Mouse (Mus musculus): ENCODE data around the gene Kazn. TPM values are rescaled to one million over a fixed set of nuclear protein-coding genes. Genes with fewer than 3 reads are reported as not detected.

Gene Kazn
- polyA plus RNA-seq, 1 experiment from 2014 or later: 4.2 TPM

DNA sequence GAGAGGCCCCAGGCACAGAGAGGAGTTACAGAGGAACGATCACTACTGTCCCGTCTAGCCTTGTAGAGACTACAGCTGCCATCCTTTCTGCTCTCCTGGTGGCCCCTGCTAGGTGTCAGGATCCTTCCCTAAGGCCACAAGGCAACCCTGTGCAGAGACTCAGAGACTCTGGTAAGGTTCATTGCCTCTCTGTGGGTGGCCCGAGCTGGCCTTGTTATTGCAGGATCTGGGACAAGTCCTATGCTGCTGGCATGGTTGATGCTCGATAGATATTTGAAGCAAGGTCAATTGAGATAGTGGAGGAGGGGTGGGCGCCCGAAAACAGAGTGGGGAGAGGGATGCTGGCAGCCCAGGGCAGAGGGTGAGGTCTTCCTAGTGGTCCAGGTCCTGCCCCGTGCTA lies 23.4 kb downstream of the Kazn start:
- ATAC-seq (ENCODE audit: insufficient number of reproducible peaks, insufficient read depth, low FRiP score, low read depth): no peak
- Histone ChIP-seq H3K9ac (ENCODE audit: low read length) (no peak overlapping the region), H3K4me1 (ENCODE audit: control insufficient read depth in 2 of 2, insufficient read depth in 2 of 2, low read length in 2 of 2) (peaks cover 10 to 12% of the 10 kb centered on the region in 2 experiments), H3K27me3 (ENCODE audit: control insufficient read depth, insufficient read depth, low read length) (no peaks in the 10 kb centered on the region), H3K4me3 (ENCODE audit: control insufficient read depth in 1 of 2, insufficient read depth in 1 of 2, low read depth in 1 of 2, low read length in 2 of 2) (no peak overlapping the region), H3K27ac (replicated peaks in 1 of 2; ENCODE audit: control insufficient read depth in 1 of 2, insufficient read depth in 1 of 2, low read depth in 2 of 2, low read length in 2 of 2) (no peak overlapping the region), H3K9me3 (ENCODE audit: control insufficient read depth, low read length) (no peaks in the 10 kb centered on the region), H3K4me2 (ENCODE audit: low read length) (no peak overlapping the region), H3K36me3 (ENCODE audit: control insufficient read depth, insufficient read depth, low read length) (no peaks in the 10 kb centered on the region)
- WGBS: 83% methylated on average over 7 of the region's 7 CpGs

DNA sequence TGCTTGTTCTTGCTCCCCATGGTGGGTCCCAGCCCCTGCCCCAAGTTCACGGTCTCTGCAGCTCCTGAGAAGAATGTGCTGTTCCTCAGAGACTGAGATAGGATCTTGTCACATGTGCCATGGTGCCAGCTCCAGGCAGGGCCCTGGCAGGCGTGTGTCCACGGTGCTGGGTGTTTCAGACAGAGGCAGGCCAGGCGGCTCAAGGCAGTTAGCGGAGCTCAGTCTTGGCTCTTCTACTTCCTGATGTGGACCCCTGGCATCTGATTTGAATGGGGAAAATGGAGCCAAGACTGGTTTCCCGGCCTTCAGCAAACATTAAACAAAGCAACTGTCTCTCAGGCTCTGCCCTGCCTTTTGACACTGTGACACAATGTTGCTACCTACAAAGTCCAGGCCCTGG lies 24.7 kb downstream of the Kazn start:
- no peak overlapping the region for H3K9ac ChIP-seq (ENCODE audit: low read length)
- WGBS: 50% methylated on average over 6 of the region's 6 CpGs
- no peak overlapping the region for H3K27ac ChIP-seq (replicated peaks in 1 of 2; ENCODE audit: control insufficient read depth in 1 of 2, insufficient read depth in 1 of 2, low read depth in 2 of 2, low read length in 2 of 2)

DNA sequence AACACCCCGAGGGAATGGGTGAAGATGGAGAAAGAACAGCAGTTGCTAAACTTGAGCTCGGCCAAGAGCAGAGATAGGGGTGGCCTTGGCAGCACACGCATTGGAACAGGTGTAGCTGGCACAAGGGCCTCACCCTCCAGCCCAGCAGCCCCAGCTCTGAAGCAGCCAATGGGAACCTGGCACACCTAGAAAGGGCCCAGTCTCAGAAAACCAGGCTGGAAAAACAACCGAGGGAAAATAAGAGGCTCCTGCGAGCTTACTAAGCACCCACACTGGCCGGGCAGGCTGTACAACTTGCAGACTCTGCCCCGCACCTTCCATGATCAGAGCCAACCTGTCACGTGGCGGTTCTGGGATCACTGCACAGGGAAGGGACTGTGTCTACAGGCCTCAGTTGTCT lies 26.8 kb downstream of the Kazn start:
- peaks cover 12% of the 10 kb centered on the region in 2 experiments for H3K4me1 ChIP-seq (ENCODE audit: control insufficient read depth in 2 of 2, insufficient read depth in 2 of 2, low read length in 2 of 2)
- H3K36me3 ChIP-seq (ENCODE audit: control insufficient read depth, insufficient read depth, low read length): no peaks in the 10 kb centered on the region
- H3K4me2 ChIP-seq (ENCODE audit: low read length): no peak overlapping the region
- no peak overlapping the region for H3K9ac ChIP-seq (ENCODE audit: low read length)
- H3K27ac ChIP-seq (replicated peaks in 1 of 2; ENCODE audit: control insufficient read depth in 1 of 2, insufficient read depth in 1 of 2, low read depth in 2 of 2, low read length in 2 of 2): no peak overlapping the region
- H3K27me3 ChIP-seq (ENCODE audit: control insufficient read depth, insufficient read depth, low read length): no peaks in the 10 kb centered on the region
- no peak overlapping the region for H3K4me3 ChIP-seq (ENCODE audit: control insufficient read depth in 1 of 2, insufficient read depth in 1 of 2, low read depth in 1 of 2, low read length in 2 of 2)
- H3K9me3 ChIP-seq (ENCODE audit: control insufficient read depth, low read length): no peaks in the 10 kb centered on the region
- WGBS: 80% methylated on average over 9 of the region's 9 CpGs
- ATAC-seq (ENCODE audit: insufficient number of reproducible peaks, insufficient read depth, low FRiP score, low read depth): no peak

More for the DNA sequence above, 24.7 kb downstream of the Kazn start:
- peaks cover 10 to 12% of the 10 kb centered on the region in 2 experiments for H3K4me1 ChIP-seq (ENCODE audit: control insufficient read depth in 2 of 2, insufficient read depth in 2 of 2, low read length in 2 of 2)
- no peaks in the 10 kb centered on the region for H3K36me3 ChIP-seq (ENCODE audit: control insufficient read depth, insufficient read depth, low read length)
- H3K9me3 ChIP-seq (ENCODE audit: control insufficient read depth, low read length): no peaks in the 10 kb centered on the region
- H3K4me3 ChIP-seq (ENCODE audit: control insufficient read depth in 1 of 2, insufficient read depth in 1 of 2, low read depth in 1 of 2, low read length in 2 of 2): no peak overlapping the region
- H3K27me3 ChIP-seq (ENCODE audit: control insufficient read depth, insufficient read depth, low read length): no peaks in the 10 kb centered on the region
- H3K4me2 ChIP-seq (ENCODE audit: low read length): no peak overlapping the region
- ATAC-seq (ENCODE audit: insufficient number of reproducible peaks, insufficient read depth, low FRiP score, low read depth): no peak

DNA sequence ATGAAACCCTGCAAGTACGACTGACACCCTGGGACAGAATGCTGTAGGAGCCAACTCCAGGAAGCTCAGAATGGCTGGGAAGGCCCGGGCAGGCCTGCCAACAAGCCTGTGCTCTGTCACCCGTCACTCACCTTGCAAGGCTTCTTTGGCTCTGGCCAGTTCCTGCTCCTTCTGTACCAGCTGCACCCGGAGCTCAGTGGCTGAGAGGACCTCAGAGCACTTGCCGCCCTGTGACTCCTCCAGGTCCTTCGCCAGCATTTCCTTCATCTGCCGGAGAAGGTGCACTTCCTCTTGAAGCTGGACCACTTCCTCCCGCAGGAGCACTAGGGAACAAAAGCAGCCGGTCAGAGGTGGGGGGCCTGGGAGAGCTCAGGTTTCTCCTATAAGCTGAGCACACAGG lies 29.3 kb downstream of the Kazn start:
- Histone ChIP-seq H3K36me3 (ENCODE audit: control insufficient read depth, insufficient read depth, low read length) (no peaks in the 10 kb centered on the region), H3K9ac (ENCODE audit: low read length) (no peak overlapping the region), H3K27ac (replicated peaks in 1 of 2; ENCODE audit: control insufficient read depth in 1 of 2, insufficient read depth in 1 of 2, low read depth in 2 of 2, low read length in 2 of 2) (peak overlapping the region in 1 of 2 experiments; percentile 41; a peak in 2 of 4 replicates), H3K9me3 (ENCODE audit: control insufficient read depth, low read length) (no peaks in the 10 kb centered on the region), H3K4me2 (ENCODE audit: low read length) (no peak overlapping the region), H3K4me3 (ENCODE audit: control insufficient read depth in 1 of 2, insufficient read depth in 1 of 2, low read depth in 1 of 2, low read length in 2 of 2) (no peak overlapping the region), H3K27me3 (ENCODE audit: control insufficient read depth, insufficient read depth, low read length) (no peaks in the 10 kb centered on the region), H3K4me1 (ENCODE audit: control insufficient read depth in 2 of 2, insufficient read depth in 2 of 2, low read length in 2 of 2) (peaks cover 12% of the 10 kb centered on the region in 2 experiments)
- no peak for ATAC-seq (ENCODE audit: insufficient number of reproducible peaks, insufficient read depth, low FRiP score, low read depth)
- WGBS: 35% methylated on average over 9 of the region's 9 CpGs

DNA sequence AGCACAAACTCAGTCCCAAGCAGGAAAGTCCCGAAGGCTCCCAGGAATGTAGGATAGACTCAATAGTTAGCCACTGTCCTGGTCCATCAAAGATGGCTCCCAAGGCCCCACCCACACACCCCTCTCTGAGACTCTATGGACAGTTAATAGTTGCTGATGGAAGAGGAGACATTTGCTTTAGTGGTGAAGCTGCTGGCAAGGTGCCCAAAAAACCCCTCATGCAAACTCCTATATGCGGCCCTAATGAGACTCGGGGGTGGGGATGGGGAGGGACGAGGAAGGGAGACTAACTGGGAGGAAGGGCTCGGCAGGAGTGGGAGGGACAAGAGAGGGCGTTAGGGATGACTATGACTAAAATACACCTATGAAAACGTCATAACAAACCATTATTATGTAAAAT lies 29.7 kb downstream of the Kazn start:
- WGBS: 61% methylated on average over 7 of the region's 7 CpGs
- no peak overlapping the region for H3K9ac ChIP-seq (ENCODE audit: low read length)
- no peak overlapping the region for H3K27ac ChIP-seq (replicated peaks in 1 of 2; ENCODE audit: control insufficient read depth in 1 of 2, insufficient read depth in 1 of 2, low read depth in 2 of 2, low read length in 2 of 2)
- no peaks in the 10 kb centered on the region for H3K9me3 ChIP-seq (ENCODE audit: control insufficient read depth, low read length)
- H3K4me3 ChIP-seq (ENCODE audit: control insufficient read depth in 1 of 2, insufficient read depth in 1 of 2, low read depth in 1 of 2, low read length in 2 of 2): no peak overlapping the region
- H3K4me1 ChIP-seq (ENCODE audit: control insufficient read depth in 2 of 2, insufficient read depth in 2 of 2, low read length in 2 of 2): peaks cover 10% of the 10 kb centered on the region in 2 experiments
- H3K27me3 ChIP-seq (ENCODE audit: control insufficient read depth, insufficient read depth, low read length): no peaks in the 10 kb centered on the region
- H3K36me3 ChIP-seq (ENCODE audit: control insufficient read depth, insufficient read depth, low read length): no peaks in the 10 kb centered on the region
- no peak for ATAC-seq (ENCODE audit: insufficient number of reproducible peaks, insufficient read depth, low FRiP score, low read depth)
- H3K4me2 ChIP-seq (ENCODE audit: low read length): no peak overlapping the region

DNA sequence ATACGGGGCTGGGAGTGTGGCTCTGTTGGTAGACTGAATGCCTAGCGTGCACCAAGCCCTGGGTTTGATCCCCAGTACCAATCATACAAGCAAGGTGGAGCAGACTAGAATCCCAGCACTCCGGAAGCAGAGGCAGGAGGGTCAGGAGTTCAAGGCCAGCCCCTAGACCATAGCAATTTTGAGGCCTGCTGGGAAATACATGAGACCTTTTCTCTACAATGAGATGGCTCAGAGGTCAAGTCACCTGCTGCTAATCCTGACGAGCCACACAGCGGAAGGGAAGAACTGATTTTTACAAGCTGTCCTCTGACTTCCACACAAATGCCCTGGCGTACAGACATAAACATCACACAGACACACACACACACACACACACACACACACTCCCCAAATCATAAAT lies 33.5 kb downstream of the Kazn start:
- Histone ChIP-seq H3K4me1 (ENCODE audit: control insufficient read depth in 2 of 2, insufficient read depth in 2 of 2, low read length in 2 of 2) (peaks cover 7% of the 10 kb centered on the region in 2 experiments), H3K9ac (ENCODE audit: low read length) (no peak overlapping the region), H3K4me2 (ENCODE audit: low read length) (no peak overlapping the region), H3K27ac (replicated peaks in 1 of 2; ENCODE audit: control insufficient read depth in 1 of 2, insufficient read depth in 1 of 2, low read depth in 2 of 2, low read length in 2 of 2) (no peak overlapping the region), H3K4me3 (ENCODE audit: control insufficient read depth in 1 of 2, insufficient read depth in 1 of 2, low read depth in 1 of 2, low read length in 2 of 2) (no peak overlapping the region), H3K9me3 (ENCODE audit: control insufficient read depth, low read length) (0 out of 2 replicates have a peak, but pooled peaks cover 3% of the 10 kb centered on the region), H3K27me3 (ENCODE audit: control insufficient read depth, insufficient read depth, low read length) (no peaks in the 10 kb centered on the region), H3K36me3 (ENCODE audit: control insufficient read depth, insufficient read depth, low read length) (no peaks in the 10 kb centered on the region)
- WGBS: 90% methylated on average over 6 of the region's 6 CpGs
- no peak for ATAC-seq (ENCODE audit: insufficient number of reproducible peaks, insufficient read depth, low FRiP score, low read depth)

DNA sequence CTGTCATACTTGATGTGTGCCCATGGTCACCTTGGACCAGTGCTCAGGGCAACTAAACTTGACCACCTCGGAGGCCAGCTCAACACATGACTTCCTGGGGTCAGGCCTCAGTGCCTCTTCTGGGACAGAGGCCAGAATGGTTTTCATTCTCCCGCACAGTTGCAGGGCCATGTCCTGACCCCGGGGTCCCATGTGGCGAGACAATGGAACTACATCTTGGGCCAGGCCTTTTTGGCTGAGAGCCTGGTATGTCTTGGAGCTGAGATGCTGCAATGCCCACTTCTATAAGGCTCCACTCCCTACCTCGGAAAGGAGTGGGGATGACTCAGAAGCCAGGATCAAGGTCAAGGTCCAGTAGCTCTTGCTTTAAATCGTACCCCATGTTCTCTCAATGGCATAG lies 42.6 kb downstream of the Kazn start:
- no peak for ATAC-seq (ENCODE audit: insufficient number of reproducible peaks, insufficient read depth, low FRiP score, low read depth)
- no peaks in the 10 kb centered on the region for H3K9me3 ChIP-seq (ENCODE audit: control insufficient read depth, low read length)
- H3K27ac ChIP-seq (replicated peaks in 1 of 2; ENCODE audit: control insufficient read depth in 1 of 2, insufficient read depth in 1 of 2, low read depth in 2 of 2, low read length in 2 of 2): no peak overlapping the region
- no peak overlapping the region for H3K4me3 ChIP-seq (ENCODE audit: control insufficient read depth in 1 of 2, insufficient read depth in 1 of 2, low read depth in 1 of 2, low read length in 2 of 2)
- H3K27me3 ChIP-seq (ENCODE audit: control insufficient read depth, insufficient read depth, low read length): no peaks in the 10 kb centered on the region
- no peaks in the 10 kb centered on the region for H3K36me3 ChIP-seq (ENCODE audit: control insufficient read depth, insufficient read depth, low read length)
- H3K4me1 ChIP-seq (ENCODE audit: control insufficient read depth in 2 of 2, insufficient read depth in 2 of 2, low read length in 2 of 2): 0 out of 4 replicates have a peak, but pooled peaks cover 3 to 4% of the 10 kb centered on the region in 2 experiments
- no peak overlapping the region for H3K4me2 ChIP-seq (ENCODE audit: low read length)
- no peak overlapping the region for H3K9ac ChIP-seq (ENCODE audit: low read length)
- 62% methylated on average over 6 of the region's 6 CpGs for WGBS

DNA sequence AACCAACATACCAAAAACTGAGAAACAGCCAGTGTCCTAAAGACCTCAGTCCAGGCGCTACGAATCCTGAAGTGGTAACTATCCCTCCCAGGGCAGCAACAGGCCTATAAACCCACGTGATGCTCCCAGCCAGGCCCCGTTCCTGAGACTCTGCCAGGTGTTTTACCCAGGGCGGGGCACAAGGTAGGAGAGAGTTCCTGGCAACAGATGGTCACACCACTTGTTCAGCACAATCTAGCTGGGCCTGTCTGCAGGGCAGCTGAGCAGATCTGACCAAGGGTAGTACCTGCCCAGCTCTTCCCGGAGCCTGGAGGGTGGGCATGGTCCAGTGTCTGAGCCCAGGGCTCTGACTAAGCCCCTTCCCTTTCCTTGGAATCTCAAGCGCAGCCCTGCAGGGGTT lies 45.4 kb downstream of the Kazn start:
- Histone ChIP-seq H3K27ac (replicated peaks in 1 of 2; ENCODE audit: control insufficient read depth in 1 of 2, insufficient read depth in 1 of 2, low read depth in 2 of 2, low read length in 2 of 2) (no peak overlapping the region), H3K4me3 (ENCODE audit: control insufficient read depth in 1 of 2, insufficient read depth in 1 of 2, low read depth in 1 of 2, low read length in 2 of 2) (no peak overlapping the region), H3K4me2 (ENCODE audit: low read length) (no peak overlapping the region), H3K9me3 (ENCODE audit: control insufficient read depth, low read length) (no peaks in the 10 kb centered on the region), H3K4me1 (ENCODE audit: control insufficient read depth in 2 of 2, insufficient read depth in 2 of 2, low read length in 2 of 2) (0 out of 4 replicates have a peak, but pooled peaks cover 3 to 4% of the 10 kb centered on the region in 2 experiments), H3K36me3 (ENCODE audit: control insufficient read depth, insufficient read depth, low read length) (no peaks in the 10 kb centered on the region), H3K9ac (ENCODE audit: low read length) (no peak overlapping the region), H3K27me3 (ENCODE audit: control insufficient read depth, insufficient read depth, low read length) (no peaks in the 10 kb centered on the region)
- 89% methylated on average over 7 of the region's 7 CpGs for WGBS
- ATAC-seq (ENCODE audit: insufficient number of reproducible peaks, insufficient read depth, low FRiP score, low read depth): no peak

Data from heart, embryonic 14.5 days (tissue).